In genomic region chr3:79849621-79850020, GRCm38 (mm10) we compare ENCODE assay signal across 14 mouse cellular contexts. TPM values are rescaled to one million over a fixed set of nuclear protein-coding genes. Genes with fewer than 3 reads are reported as not detected.
DNase-seq lines count a peak whose midpoint lies in the region; ATAC-seq and TF ChIP-seq lines count a peak whose summit lies in the region.
"Had no signal": no experiment of that assay in that cellular context is flagged by ENCODE, and none has a peak within 500 bp of the region (broad histone marks: within the 10 kb centered on the region; RNA-seq: fewer than 3 reads in every experiment).

No protein-coding gene starts in this region.

- TF ChIP-seq CTCF in stomach, postnatal 0 days (IDR thresholded peaks at IDR 0.05; ENCODE audit: low read depth): no peak

- intact Hi-C loops in left cerebral cortex, postnatal 36 days (cut with DNase I): loop anchor here (10.0 kb wide), 1 partner anchor 955 kb away; the partner anchor contains the start of gene Gria2

- H3K4me3 ChIP-seq in stomach, embryonic 15.5 days (replicated peaks): no peak overlapping the region
- no peak overlapping the region for H3K4me3 ChIP-seq in stomach, postnatal 0 days (ENCODE audit: low read depth, low read length)
- no peak overlapping the region for H3K4me3 ChIP-seq in kidney, embryonic 16.5 days (ENCODE audit: low read length)
- H3K4me3 ChIP-seq in liver, embryonic 13.5 days (replicated peaks): no peak overlapping the region
- no peak overlapping the region for H3K4me3 ChIP-seq in hindbrain, embryonic 11.5 days (ENCODE audit: low read depth, low read length)
- H3K4me3 ChIP-seq: forebrain, embryonic 10.5 days; hindbrain, embryonic 12.5 days; midbrain, embryonic 12.5 days had no signal

- no peaks in the 10 kb centered on the region for H3K36me3 ChIP-seq in stomach, embryonic 15.5 days
- no peaks in the 10 kb centered on the region for H3K36me3 ChIP-seq in stomach, postnatal 0 days (ENCODE audit: control insufficient read depth, insufficient read depth, low read length)
- H3K36me3 ChIP-seq in kidney, embryonic 16.5 days (ENCODE audit: insufficient read depth, low read length): no peaks in the 10 kb centered on the region
- H3K36me3 ChIP-seq in liver, embryonic 13.5 days: no peaks in the 10 kb centered on the region
- no peaks in the 10 kb centered on the region for H3K36me3 ChIP-seq in hindbrain, embryonic 11.5 days (ENCODE audit: control insufficient read depth, insufficient read depth, low read length)
- H3K36me3 ChIP-seq: forebrain, embryonic 10.5 days; hindbrain, embryonic 12.5 days; midbrain, embryonic 12.5 days had no signal

- no peaks in the 10 kb centered on the region for H3K27me3 ChIP-seq in stomach, embryonic 15.5 days (replicated peaks)
- no peaks in the 10 kb centered on the region for H3K27me3 ChIP-seq in stomach, postnatal 0 days (ENCODE audit: control insufficient read depth, insufficient read depth, low read length)
- H3K27me3 ChIP-seq in kidney, embryonic 16.5 days (ENCODE audit: insufficient read depth, low read length): no peaks in the 10 kb centered on the region
- H3K27me3 ChIP-seq in liver, embryonic 13.5 days: no peaks in the 10 kb centered on the region
- H3K27me3 ChIP-seq in hindbrain, embryonic 11.5 days (ENCODE audit: control insufficient read depth, insufficient read depth, low read length): no peaks in the 10 kb centered on the region
- H3K27me3 ChIP-seq: hindbrain, embryonic 12.5 days had no signal

- peak; percentile 76; the same call in 1 of the 2 replicates for ATAC-seq in stomach, embryonic 15.5 days (ENCODE audit: insufficient read depth, low FRiP score, low read depth)
- no peak for ATAC-seq in stomach, postnatal 0 days (ENCODE audit: low FRiP score, low TSS enrichment)
- peak; percentile 62; the same call in 1 of the 2 replicates for ATAC-seq in kidney, embryonic 16.5 days (ENCODE audit: low FRiP score, low TSS enrichment)
- peak; percentile 74 for ATAC-seq in liver, embryonic 13.5 days (ENCODE audit: low read depth)
- ATAC-seq in hindbrain, embryonic 11.5 days (ENCODE audit: low FRiP score): no peak
- ATAC-seq: lung, postnatal 0 days had no signal

- H3K9ac ChIP-seq in stomach, embryonic 15.5 days: no peak overlapping the region
- no peak overlapping the region for H3K9ac ChIP-seq in stomach, postnatal 0 days (ENCODE audit: low read length)
- H3K9ac ChIP-seq in kidney, embryonic 16.5 days (replicated peaks; ENCODE audit: low read length): no peak overlapping the region
- no peak overlapping the region for H3K9ac ChIP-seq in liver, embryonic 13.5 days
- no peak overlapping the region for H3K9ac ChIP-seq in hindbrain, embryonic 11.5 days (ENCODE audit: low read depth, low read length)
- H3K9ac ChIP-seq: hindbrain, embryonic 12.5 days; midbrain, embryonic 12.5 days had no signal

- H3K4me1 ChIP-seq in stomach, embryonic 15.5 days: no peaks in the 10 kb centered on the region
- H3K4me1 ChIP-seq in stomach, postnatal 0 days (replicated peaks; ENCODE audit: control insufficient read depth, insufficient read depth): no peaks in the 10 kb centered on the region
- no peaks in the 10 kb centered on the region for H3K4me1 ChIP-seq in kidney, embryonic 16.5 days (ENCODE audit: insufficient read depth, low read length)
- H3K4me1 ChIP-seq in liver, embryonic 13.5 days (replicated peaks): peaks cover 46% of the 10 kb centered on the region
- no peaks in the 10 kb centered on the region for H3K4me1 ChIP-seq in hindbrain, embryonic 11.5 days (replicated peaks; ENCODE audit: control insufficient read depth, insufficient read depth, low read length)

- H3K4me2 ChIP-seq in stomach, embryonic 15.5 days: no peak overlapping the region
- no peak overlapping the region for H3K4me2 ChIP-seq in stomach, postnatal 0 days (replicated peaks; ENCODE audit: low read depth)
- H3K4me2 ChIP-seq in kidney, embryonic 16.5 days (replicated peaks; ENCODE audit: low read depth, low read length): no peak overlapping the region
- H3K4me2 ChIP-seq in liver, embryonic 13.5 days: no peak overlapping the region
- H3K4me2 ChIP-seq in hindbrain, embryonic 11.5 days (replicated peaks; ENCODE audit: low read depth, low read length): no peak overlapping the region
- H3K4me2 ChIP-seq: heart, embryonic 11.5 days; hindbrain, embryonic 12.5 days; midbrain, embryonic 12.5 days had no signal

- no peak for TF ChIP-seq EP300 in stomach, postnatal 0 days (optimal IDR thresholded peaks at IDR 0.05)

- H3K9me3 ChIP-seq in stomach, embryonic 15.5 days: no peaks in the 10 kb centered on the region
- no peaks in the 10 kb centered on the region for H3K9me3 ChIP-seq in stomach, postnatal 0 days (ENCODE audit: control insufficient read depth, low read length)
- no peaks in the 10 kb centered on the region for H3K9me3 ChIP-seq in kidney, embryonic 16.5 days (ENCODE audit: low read length)
- no peaks in the 10 kb centered on the region for H3K9me3 ChIP-seq in liver, embryonic 13.5 days (replicated peaks)
- no peaks in the 10 kb centered on the region for H3K9me3 ChIP-seq in hindbrain, embryonic 11.5 days (ENCODE audit: control insufficient read depth, low read length)
- H3K9me3 ChIP-seq: forebrain, embryonic 10.5 days; hindbrain, embryonic 12.5 days; midbrain, embryonic 12.5 days had no signal

- H3K27ac ChIP-seq in stomach, embryonic 15.5 days: no peak overlapping the region
- H3K27ac ChIP-seq in stomach, postnatal 0 days (replicated peaks): no peak overlapping the region
- no peak overlapping the region for H3K27ac ChIP-seq in kidney, embryonic 16.5 days (ENCODE audit: low read length)
- peak overlapping the region; percentile 74 for H3K27ac ChIP-seq in liver, embryonic 13.5 days
- no peak overlapping the region for H3K27ac ChIP-seq in hindbrain, embryonic 11.5 days (ENCODE audit: low read depth, low read length)
- H3K27ac ChIP-seq: forebrain, embryonic 10.5 days; hindbrain, embryonic 12.5 days; midbrain, embryonic 12.5 days had no signal

- no peak for DNase-seq in stomach, postnatal 0 days (ENCODE audit: low spot score)
- no peak for DNase-seq in liver, embryonic 13.5 days
- DNase-seq in left cerebral cortex, postnatal 36 days (ENCODE audit: low spot score in 2 of 2): no peak
- DNase-seq in heart, postnatal 4 days: no peak
- no peak for DNase-seq in hindbrain, embryonic 11.5 days (ENCODE audit: low spot score)
- DNase-seq: cerebellum, postnatal 14 days; left cerebral cortex, postnatal 4 days had no signal

- WGBS in stomach, embryonic 15.5 days: 72% methylated on average over 2 of the region's 2 CpGs
- 67% methylated on average over 2 of the region's 2 CpGs for WGBS in stomach, postnatal 0 days
- 71% methylated on average over 2 of the region's 2 CpGs for WGBS in kidney, embryonic 16.5 days
- WGBS in liver, embryonic 13.5 days (ENCODE audit: insufficient replicate concordance): 49% methylated on average over 2 of the region's 2 CpGs
- WGBS in hindbrain, embryonic 11.5 days: 83% methylated on average over 2 of the region's 2 CpGs

RNA-seq across cellular contexts. Expression of gene Tmem144, which starts 3.0 kb away (rescaled TPM):
- 3.6 and 4.4 TPM in 2 replicates for polyA plus RNA-seq in stomach, embryonic 15.5 days (2015; fragmentation: Nextera tagmentation; extraction: Ambion mirVana)
- 1.7 and 2.2 TPM in 2 replicates for polyA plus RNA-seq in stomach, postnatal 0 days (2015; fragmentation: Nextera tagmentation; extraction: Ambion mirVana)
- 6.8 and 7.2 TPM in 2 replicates for polyA plus RNA-seq in kidney, embryonic 16.5 days (2015; fragmentation: Nextera tagmentation; extraction: Ambion mirVana)
- polyA plus RNA-seq in liver, embryonic 13.5 days (2015; fragmentation: Nextera tagmentation; extraction: Ambion mirVana): 1.9 and 2.7 TPM in 2 replicates
- 10 to 100 TPM; 10.6 to 12.4 TPM for total RNA-seq in left cerebral cortex, postnatal 36 days (2021)
- 10 to 100 TPM; 10.4 to 10.6 TPM for total RNA-seq in heart, postnatal 4 days (2021)
- polyA plus RNA-seq in hindbrain, embryonic 11.5 days (2014; fragmentation: Nextera tagmentation; extraction: Ambion mirVana): 3.1 and 4.6 TPM in 2 replicates

RNA-seq across cellular contexts. Expression of gene Fam198b, which starts 34.7 kb away (rescaled TPM):
- 13.3 and 17.0 TPM in 2 replicates for polyA plus RNA-seq in stomach, embryonic 15.5 days (2015; fragmentation: Nextera tagmentation; extraction: Ambion mirVana)
- polyA plus RNA-seq in stomach, postnatal 0 days (2015; fragmentation: Nextera tagmentation; extraction: Ambion mirVana): 7.9 and 8.6 TPM in 2 replicates
- polyA plus RNA-seq in kidney, embryonic 16.5 days (2015; fragmentation: Nextera tagmentation; extraction: Ambion mirVana): 12.3 and 13.0 TPM in 2 replicates
- 2.0 and 3.0 TPM in 2 replicates for polyA plus RNA-seq in liver, embryonic 13.5 days (2015; fragmentation: Nextera tagmentation; extraction: Ambion mirVana)
- 10 to 100 TPM in 1 of 2 experiments, 1 to 10 TPM in 1; 7.4 to 11.2 TPM for total RNA-seq in left cerebral cortex, postnatal 36 days (2021)
- 100 to 1,000 TPM; 116 to 133 TPM for total RNA-seq in heart, postnatal 4 days (2021)
- 3.1 and 3.6 TPM in 2 replicates for polyA plus RNA-seq in hindbrain, embryonic 11.5 days (2014; fragmentation: Nextera tagmentation; extraction: Ambion mirVana)

Comparison
In these comparisons a context has a peak if more than half of its experiments do, and no peak if none do; other contexts are left out.
1. ATAC-seq: peak in stomach, embryonic 15.5 days (single experiment), kidney, embryonic 16.5 days (single experiment) and liver, embryonic 13.5 days (single experiment); none in stomach, postnatal 0 days (single experiment) and hindbrain, embryonic 11.5 days (single experiment).